Mouse (Mus musculus) hindbrain, embryonic 16.5 days (tissue): ENCODE measurements at regions not wholly inside any gene's neighbourhood (a gene's known extent, or its start where the extent isn't known, plus 50 kb on each side); places are given as distances from the start of the nearest gene placed in this dataset.

Experiments
- ATAC-seq: fragments of 200-750 bp; cut with Nextera tagmentation; 2 replicates; pipeline ENCODE4 v1.8.0; 2017; ENCODE audit warnings: moderate TSS enrichment, moderate library complexity
- H3K27ac ChIP-seq: fragments of 300-500 bp; sonication (generic); 2 replicates; pipeline ENCODE4 v1.5.1; 2014; ENCODE audit warnings: low read depth, mild to moderate bottlenecking, control low read depth, low read length, moderate library complexity
- H3K27me3 ChIP-seq: fragments of 300-500 bp; sonication (generic); replicated peaks from 2 replicates; pipeline ENCODE4 v1.6.1; 2014; ENCODE audit warnings: low read length; ENCODE audit not compliant: control insufficient read depth, insufficient read depth
- H3K36me3 ChIP-seq: fragments of 300-500 bp; sonication (generic); 2 replicates; pipeline ENCODE4 v1.6.1; 2014; ENCODE audit warnings: mild to moderate bottlenecking, low read length, moderate library complexity, mixed read lengths; ENCODE audit not compliant: control insufficient read depth, insufficient read depth
- H3K4me1 ChIP-seq: fragments of 300-500 bp; sonication (generic); 2 replicates; pipeline ENCODE4 v1.6.1; 2014; ENCODE audit warnings: low read depth, low read length; ENCODE audit not compliant: control insufficient read depth, insufficient read depth
- H3K4me2 ChIP-seq: fragments of 300-500 bp; sonication (generic); 2 replicates; pipeline ENCODE4 v1.6.1; 2014; ENCODE audit warnings: mild to moderate bottlenecking, low read length, control low read depth, moderate library complexity
- H3K4me3 ChIP-seq: fragments of 300-500 bp; sonication (generic); 2 replicates; pipeline ENCODE4 v1.5.1; 2014; ENCODE audit warnings: mild to moderate bottlenecking, low read length, control low read depth, moderate library complexity
- H3K9ac ChIP-seq: fragments of 300-500 bp; sonication (generic); 2 replicates; pipeline ENCODE4 v1.6.1; 2014; ENCODE audit warnings: low read depth, mild to moderate bottlenecking, control low read depth, low read length, moderate library complexity
- H3K9me3 ChIP-seq: fragments of 300-500 bp; sonication (generic); 2 replicates; pipeline ENCODE4 v1.6.1; 2014; ENCODE audit warnings: mild to moderate bottlenecking, low read length, moderate library complexity; ENCODE audit not compliant: control insufficient read depth
- WGBS: fragments of 180-500 bp; shearing (Covaris S2); extraction: QIAGEN DNeasy Blood & Tissue Kit; methylation state at CpG from one replicate; pipeline ENCODE4 v1.1.7; 2014; 5-methylcytosine and 5-hydroxymethylcytosine counted together

DNA sequence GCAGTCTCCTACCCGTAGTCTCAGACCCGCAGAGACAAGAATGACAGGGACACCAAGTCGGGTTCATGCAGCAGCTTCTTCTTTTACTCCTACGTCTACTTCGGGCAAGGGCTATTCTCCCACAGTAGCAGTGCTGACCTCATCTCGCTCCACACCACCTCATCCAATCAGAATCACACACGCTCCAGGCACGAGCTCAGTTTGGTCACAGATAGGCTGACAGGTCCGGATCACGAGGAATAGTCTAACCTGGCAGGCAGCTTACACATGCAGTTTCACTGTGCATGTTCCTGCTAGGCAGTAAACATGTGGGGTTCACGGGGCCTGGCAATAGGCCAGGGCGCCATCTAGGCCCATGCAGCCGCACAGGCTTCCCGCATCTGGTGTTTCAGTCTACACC, 260.7 kb upstream of the Hs3st1 start:
- no peak for ATAC-seq
- H3K4me2 ChIP-seq, result no peak overlapping the region
- no peaks in the 10 kb centered on the region for H3K27me3 ChIP-seq
- WGBS, result 86% methylated on average over 14 of the region's 14 CpGs
- H3K4me3 ChIP-seq, result no peak overlapping the region
- H3K4me1 ChIP-seq, result no peaks in the 10 kb centered on the region
- no peaks in the 10 kb centered on the region for H3K9me3 ChIP-seq
- no peaks in the 10 kb centered on the region for H3K36me3 ChIP-seq
- H3K9ac ChIP-seq, result no peak overlapping the region
- H3K27ac ChIP-seq, result no peak overlapping the region

DNA sequence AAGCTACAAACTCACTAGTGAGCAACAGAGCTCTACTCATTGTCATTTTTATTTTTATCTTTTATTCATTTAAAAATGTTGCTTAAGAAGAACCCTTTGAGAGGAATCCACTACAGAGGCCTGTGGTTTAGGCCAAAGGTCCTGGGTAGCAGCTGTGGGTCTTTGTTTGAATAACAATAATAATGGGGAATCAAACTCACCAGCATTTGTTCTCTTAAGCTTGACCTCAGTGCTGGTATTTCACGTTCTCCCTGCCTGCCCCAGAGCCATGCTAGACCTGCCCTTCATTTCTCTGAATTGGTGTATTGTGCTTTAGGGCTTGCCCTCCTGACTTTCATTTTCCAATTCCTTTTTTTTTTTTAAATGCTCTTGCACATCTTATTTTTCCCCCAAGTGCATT, 232.8 kb upstream of the Hs3st1 start:
- Histone ChIP-seq H3K9me3 (no peaks in the 10 kb centered on the region), H3K27me3 (no peaks in the 10 kb centered on the region), H3K4me2 (no peak overlapping the region), H3K27ac (no peak overlapping the region), H3K36me3 (no peaks in the 10 kb centered on the region), H3K4me1 (no peaks in the 10 kb centered on the region), H3K9ac (no peak overlapping the region), H3K4me3 (no peak overlapping the region)
- 14% methylated on average over 1 of the region's 1 CpGs for WGBS
- ATAC-seq, result no peak

DNA sequence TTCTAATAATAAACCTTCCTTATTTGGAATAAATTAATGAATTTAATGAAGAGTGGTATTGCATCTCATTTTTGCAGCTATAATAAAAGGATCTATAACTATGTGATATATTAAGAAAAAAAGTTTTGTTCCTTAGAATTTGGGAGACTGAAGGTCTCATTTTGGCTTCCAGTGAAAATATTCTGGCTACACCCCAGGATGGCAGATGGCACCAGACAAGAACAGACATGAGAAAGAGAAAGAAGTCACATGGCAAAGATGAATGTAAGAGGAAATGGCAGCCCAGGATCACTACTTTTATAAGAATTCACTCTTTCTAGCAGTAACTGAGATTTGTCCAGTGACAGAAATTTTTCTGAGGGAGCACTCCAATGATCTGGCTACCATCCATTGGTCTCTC, 209.1 kb upstream of the Hs3st1 start:
- no peak for ATAC-seq
- no peaks in the 10 kb centered on the region for H3K27me3 ChIP-seq
- no peaks in the 10 kb centered on the region for H3K36me3 ChIP-seq
- no peak overlapping the region for H3K9ac ChIP-seq
- H3K27ac ChIP-seq, result no peak overlapping the region
- no peak overlapping the region for H3K4me3 ChIP-seq
- no peaks in the 10 kb centered on the region for H3K9me3 ChIP-seq
- H3K4me2 ChIP-seq, result no peak overlapping the region
- H3K4me1 ChIP-seq, result no peaks in the 10 kb centered on the region

DNA sequence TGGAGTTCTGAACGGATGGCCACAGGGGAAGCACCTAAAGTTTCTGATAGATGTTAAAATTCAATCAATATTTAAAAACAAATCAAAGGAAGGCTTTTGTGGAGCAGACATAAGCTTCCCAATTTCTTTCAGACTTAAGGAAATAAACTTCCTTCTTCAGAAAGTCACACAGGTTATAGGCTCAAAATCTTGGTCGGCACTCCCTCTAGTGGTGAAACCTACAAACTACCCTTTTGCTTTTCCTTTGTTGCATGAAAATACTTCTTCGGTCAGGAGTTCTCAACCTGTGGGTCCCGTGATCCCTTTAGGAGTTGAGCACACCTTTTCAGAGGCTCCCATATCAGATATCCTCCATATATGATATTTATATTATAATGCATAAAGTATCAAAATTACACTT, 205.7 kb upstream of the Hs3st1 start:
- ATAC-seq, result no peak
- no peaks in the 10 kb centered on the region for H3K36me3 ChIP-seq
- WGBS, result 36% methylated on average over 4 of the region's 4 CpGs
- H3K9me3 ChIP-seq, result no peaks in the 10 kb centered on the region
- H3K4me3 ChIP-seq, result no peak overlapping the region
- H3K27me3 ChIP-seq, result no peaks in the 10 kb centered on the region
- no peaks in the 10 kb centered on the region for H3K4me1 ChIP-seq
- no peak overlapping the region for H3K27ac ChIP-seq
- H3K4me2 ChIP-seq, result no peak overlapping the region
- no peak overlapping the region for H3K9ac ChIP-seq

DNA sequence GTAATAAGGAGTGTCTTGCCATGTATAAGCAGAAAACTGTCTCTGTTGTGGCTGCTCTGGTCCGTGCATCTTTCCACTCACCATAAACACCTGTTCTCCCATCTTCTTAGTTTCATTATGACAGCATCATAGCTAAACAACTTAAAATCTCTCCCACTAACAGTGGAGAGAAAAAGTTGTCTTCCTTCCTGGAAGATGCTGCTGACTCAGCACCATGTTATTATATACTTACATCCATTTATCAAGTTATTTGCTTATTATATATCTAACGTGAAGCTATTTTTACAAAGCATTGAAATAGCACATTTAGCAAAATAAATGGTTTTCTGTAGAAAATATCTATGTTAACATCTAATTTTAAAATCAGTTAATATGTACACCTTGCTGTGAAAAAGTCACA, 180.3 kb upstream of the Hs3st1 start:
- H3K27ac ChIP-seq, result no peak overlapping the region
- no peak overlapping the region for H3K4me2 ChIP-seq
- no peak for ATAC-seq
- no peaks in the 10 kb centered on the region for H3K27me3 ChIP-seq
- H3K9me3 ChIP-seq, result no peaks in the 10 kb centered on the region
- no peak overlapping the region for H3K4me3 ChIP-seq
- 90% methylated on average over 2 of the region's 2 CpGs for WGBS
- H3K36me3 ChIP-seq, result no peaks in the 10 kb centered on the region
- H3K9ac ChIP-seq, result no peak overlapping the region
- H3K4me1 ChIP-seq, result no peaks in the 10 kb centered on the region

DNA sequence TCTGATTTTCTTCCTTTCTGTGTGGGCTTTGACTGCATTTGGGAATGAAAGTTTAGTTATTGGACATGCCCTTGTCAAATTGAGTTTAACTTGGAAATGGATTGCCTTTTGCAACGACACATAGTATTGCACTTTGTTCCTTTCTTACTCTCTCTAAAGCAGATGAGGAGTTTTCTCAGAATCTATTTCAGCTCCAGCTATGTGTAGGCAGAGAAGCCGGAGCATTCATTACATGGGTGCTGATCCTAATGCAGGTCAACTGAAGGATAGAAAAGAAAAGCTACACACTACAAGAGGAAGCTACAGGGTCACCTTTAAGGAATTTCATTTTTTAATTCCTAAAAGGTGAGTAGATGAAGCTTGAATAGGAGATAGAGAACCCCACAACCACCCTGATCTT, 176.6 kb upstream of the Hs3st1 start:
- H3K9ac ChIP-seq, result no peak overlapping the region
- no peak for ATAC-seq
- no peak overlapping the region for H3K4me2 ChIP-seq
- no peak overlapping the region for H3K27ac ChIP-seq
- no peaks in the 10 kb centered on the region for H3K9me3 ChIP-seq
- H3K4me1 ChIP-seq, result no peaks in the 10 kb centered on the region
- WGBS, result 76% methylated on average over 2 of the region's 2 CpGs
- H3K27me3 ChIP-seq, result no peaks in the 10 kb centered on the region
- H3K4me3 ChIP-seq, result no peak overlapping the region
- H3K36me3 ChIP-seq, result no peaks in the 10 kb centered on the region

DNA sequence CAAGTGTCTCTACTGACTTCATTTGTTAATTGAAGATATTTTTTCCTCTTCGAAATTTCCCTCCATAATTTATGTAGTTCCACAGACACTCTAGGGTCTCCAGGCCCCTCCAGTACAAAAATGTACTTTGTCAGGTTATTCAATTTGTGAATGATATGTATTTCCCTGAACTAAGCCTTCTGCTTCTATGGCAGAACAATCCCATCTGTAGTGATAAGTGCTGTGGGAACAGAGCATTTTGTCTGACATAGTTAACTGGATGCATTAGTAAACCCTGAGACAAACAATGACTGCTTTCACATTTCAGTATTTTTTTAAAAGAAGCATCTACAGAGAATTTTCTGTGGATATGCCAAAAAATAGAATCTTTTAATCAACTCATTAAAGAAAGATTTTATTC, 154.1 kb upstream of the Hs3st1 start:
- H3K4me2 ChIP-seq, result no peak overlapping the region
- no peak for ATAC-seq
- H3K27me3 ChIP-seq, result no peaks in the 10 kb centered on the region
- H3K27ac ChIP-seq, result no peak overlapping the region
- H3K4me1 ChIP-seq, result no peaks in the 10 kb centered on the region
- no peaks in the 10 kb centered on the region for H3K9me3 ChIP-seq
- 67% methylated on average over 1 of the region's 1 CpGs for whole genome bisulfite sequencing
- H3K36me3 ChIP-seq, result no peaks in the 10 kb centered on the region
- no peak overlapping the region for H3K9ac ChIP-seq
- H3K4me3 ChIP-seq, result no peak overlapping the region

DNA sequence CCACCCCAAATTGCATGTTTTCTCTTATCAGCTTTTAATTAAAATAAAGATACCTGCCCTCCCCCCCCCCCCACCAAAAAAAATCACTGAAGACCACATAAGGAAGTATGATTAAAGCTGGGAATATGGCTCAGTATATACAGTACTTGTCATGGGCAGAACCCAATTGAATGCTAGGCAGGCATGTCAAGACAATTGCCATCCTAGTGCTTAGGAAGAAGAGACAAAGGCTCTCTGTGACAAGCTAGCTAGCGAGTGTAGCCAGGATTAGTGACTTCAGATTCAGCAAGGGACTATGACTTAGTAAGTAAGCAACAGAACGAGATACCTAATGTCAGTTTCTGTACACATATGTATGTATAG, 116.4 kb upstream of the Hs3st1 start:
- Histone ChIP-seq H3K9ac (no peak overlapping the region), H3K4me2 (no peak overlapping the region), H3K9me3 (no peaks in the 10 kb centered on the region), H3K36me3 (no peaks in the 10 kb centered on the region), H3K4me3 (no peak overlapping the region), H3K27me3 (no peaks in the 10 kb centered on the region), H3K27ac (no peak overlapping the region), H3K4me1 (no peaks in the 10 kb centered on the region)
- ATAC-seq, result no peak
- WGBS, result 57% methylated on average over 2 of the region's 2 CpGs

DNA sequence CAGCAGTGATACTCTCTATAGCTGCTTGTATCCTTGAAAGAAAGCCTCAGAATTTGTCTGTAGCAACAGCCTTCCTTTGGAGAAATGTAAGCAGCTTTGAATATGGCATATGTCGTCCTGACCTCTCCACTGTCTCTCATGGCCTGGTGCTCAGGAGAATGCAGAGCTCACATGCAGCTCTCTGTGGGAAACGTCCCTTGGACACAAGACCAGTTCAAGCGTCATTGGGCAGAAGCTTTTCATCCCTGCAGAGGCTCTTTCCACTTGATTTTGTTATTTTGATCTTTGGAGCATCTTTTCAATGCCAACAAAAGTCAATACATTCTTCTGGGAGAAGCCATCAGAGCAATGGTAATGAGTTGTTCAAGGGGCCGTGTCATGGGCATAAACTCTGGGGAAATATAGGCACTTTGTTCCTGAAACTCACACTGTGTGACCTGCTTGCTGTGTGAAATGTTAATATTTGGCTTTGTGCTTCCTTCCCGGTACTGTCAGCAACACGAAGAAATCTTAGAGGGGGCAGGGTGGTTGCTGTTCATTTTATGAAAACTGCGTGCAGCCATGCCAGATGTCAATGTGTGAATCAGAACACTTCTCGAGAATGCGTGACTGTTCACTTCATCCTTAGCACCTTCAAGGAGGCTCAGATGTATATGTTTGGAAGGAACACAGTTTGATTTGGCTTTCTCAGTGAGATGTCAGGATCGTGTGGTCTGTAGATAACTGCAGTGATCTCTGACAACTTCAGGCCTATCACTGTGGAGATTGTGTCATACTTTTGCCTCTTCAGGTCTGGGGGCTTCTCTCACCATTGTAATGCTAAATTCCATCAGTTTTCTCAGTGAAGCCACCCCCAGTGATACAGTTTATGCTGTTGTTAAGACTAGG, 115.8 kb upstream of the Hs3st1 start:
- H3K4me1 ChIP-seq, result no peaks in the 10 kb centered on the region
- no peak overlapping the region for H3K9ac ChIP-seq
- H3K9me3 ChIP-seq, result no peaks in the 10 kb centered on the region
- no peaks in the 10 kb centered on the region for H3K27me3 ChIP-seq
- no peak overlapping the region for H3K27ac ChIP-seq
- no peak overlapping the region for H3K4me3 ChIP-seq
- no peak overlapping the region for H3K4me2 ChIP-seq
- peak; percentile 48; the same call in 1 of the 2 replicates for ATAC-seq
- H3K36me3 ChIP-seq, result no peaks in the 10 kb centered on the region
- WGBS, result 26% methylated on average over 10 of the region's 10 CpGs
